Comparison of ENCODE assay signal across 7 mouse cellular contexts in genomic region chr8:105289805-105290460, GRCm38 (mm10). TPM values are rescaled to one million over a fixed set of nuclear protein-coding genes. Genes with fewer than 3 reads are reported as not detected.
DNase-seq lines count a peak whose midpoint lies in the region; ATAC-seq and TF ChIP-seq lines count a peak whose summit lies in the region.

Gene 4931428F04Rik, minus strand, starts transcription at chr8:105289864.

- WGBS in heart, postnatal 0 days, result 2% methylated on average over 42 of the region's 43 CpGs
- 16% methylated on average over 30 of the region's 43 CpGs for WGBS in macrophage (ENCODE audit: missing documents)
- WGBS in small intestine, adult 2 months, result 3% methylated on average over 43 of the region's 43 CpGs

- no peaks in the 10 kb centered on the region for H3K9me3 ChIP-seq in heart, postnatal 0 days (replicated peaks; ENCODE audit: control insufficient read depth, low read length)

- H3K79me3 ChIP-seq in C2C12 (ENCODE audit: low read depth), result peaks cover 14% of the 10 kb centered on the region

- peak within 1 kb of the TSS; percentile 81 for H3K4me2 ChIP-seq in heart, postnatal 0 days (ENCODE audit: low read depth, low read length)

- H3K79me2 ChIP-seq in C2C12 (ENCODE audit: control insufficient read depth, insufficient read depth) (peaks cover 30% of the 10 kb centered on the region), macrophage (ENCODE audit: inconsistent target) (no peaks in the 10 kb centered on the region)

- peaks cover 12% of the 10 kb centered on the region for H3K4me1 ChIP-seq in heart, postnatal 0 days (ENCODE audit: control insufficient read depth, insufficient read depth)
- H3K4me1 ChIP-seq in small intestine, adult 2 months (ENCODE audit: control insufficient read depth, insufficient read depth, insufficient read length, low read length), result peaks cover 12% of the 10 kb centered on the region

- no peak for TF ChIP-seq EP300 in heart, postnatal 0 days (IDR thresholded peaks at IDR 0.05; ENCODE audit: low read depth)

- peak; percentile 94 for TF ChIP-seq CTCF in C2C12 (IDR thresholded peaks at IDR 0.05; ENCODE audit: control insufficient read depth, insufficient read depth, insufficient read length)
- peak; percentile 58 for TF ChIP-seq CTCF in heart, postnatal 0 days (IDR thresholded peaks at IDR 0.05; ENCODE audit: low read depth)
- 0 out of 2 replicates have a peak, but pooled peaks have one; percentile 31 for TF ChIP-seq CTCF in small intestine, adult 2 months (IDR thresholded peaks at IDR 0.05; ENCODE audit: extremely low read depth, insufficient read length, insufficient replicate concordance, low read depth, low read length)

- peak; percentile 88 for DNase-seq in ES-CJ7 (ENCODE audit: low read depth, low spot score)
- DNase-seq in heart, postnatal 0 days (ENCODE audit: low spot score), result no peak
- peak in 1 of 2 experiments; percentile 46 for DNase-seq in layer of hippocampus, postnatal 36 days

- TF ChIP-seq POLR2A in small intestine, adult 2 months (IDR thresholded peaks at IDR 0.05; ENCODE audit: low read depth, low read length), result no peak

- H3K4me3 ChIP-seq in C2C12 (ENCODE audit: insufficient read depth, poor library complexity, severe bottlenecking) (peak within 1 kb of the TSS; percentile 39), macrophage (ENCODE audit: inconsistent target) (peak within 1 kb of the TSS; percentile 43)
- H3K4me3 ChIP-seq in heart, postnatal 0 days (ENCODE audit: low read depth, low read length), result peak within 1 kb of the TSS; percentile 57
- H3K4me3 ChIP-seq in small intestine, adult 2 months (ENCODE audit: low read depth, low read length), result peak within 1 kb of the TSS; percentile 75

- no peaks in the 10 kb centered on the region for H3K27me3 ChIP-seq in C2C12 (ENCODE audit: control insufficient read depth, insufficient read depth, insufficient read length)
- 0 out of 2 replicates have a peak, but pooled peaks cover 4% of the 10 kb centered on the region for H3K27me3 ChIP-seq in heart, postnatal 0 days (ENCODE audit: control insufficient read depth, insufficient read depth, low read length)
- H3K27me3 ChIP-seq in small intestine, adult 2 months (ENCODE audit: control insufficient read depth, insufficient read depth, low read length), result no peaks in the 10 kb centered on the region; the same call in 1 of the 2 replicates

- H3K36me3 ChIP-seq in C2C12 (ENCODE audit: control insufficient read depth, insufficient read depth) (peaks cover 5% of the 10 kb centered on the region), macrophage (ENCODE audit: inconsistent target) (no peaks in the 10 kb centered on the region)
- H3K36me3 ChIP-seq in heart, postnatal 0 days (replicated peaks; ENCODE audit: control insufficient read depth, insufficient read depth, low read length), result no peaks in the 10 kb centered on the region
- no peaks in the 10 kb centered on the region for H3K36me3 ChIP-seq in small intestine, adult 2 months (ENCODE audit: control insufficient read depth, insufficient read depth, low read length)

- peak; percentile 13 for ATAC-seq in common myeloid progenitor, adult 5-6 weeks (replicated peaks; ENCODE audit: low read depth, poor library complexity, severe bottlenecking)
- peak; percentile 18; the same call in 1 of the 2 replicates for ATAC-seq in heart, postnatal 0 days (ENCODE audit: insufficient read depth, low read depth)

- no peak within 1 kb of the TSS; the same call in 1 of the 2 replicates for H3K9ac ChIP-seq in heart, postnatal 0 days (replicated peaks; ENCODE audit: low read depth, low read length)

- peak within 1 kb of the TSS; percentile 63 for H3ac ChIP-seq in C2C12 (ENCODE audit: control insufficient read depth, insufficient read length, low read depth)

- H3K27ac ChIP-seq in heart, postnatal 0 days (ENCODE audit: low read depth), result peak within 1 kb of the TSS; percentile 69
- peak within 1 kb of the TSS; percentile 32; the same call in 1 of the 2 replicates for H3K27ac ChIP-seq in macrophage
- peak within 1 kb of the TSS; percentile 23; the same call in 1 of the 2 replicates for H3K27ac ChIP-seq in small intestine, adult 2 months (ENCODE audit: insufficient read depth, low read depth, low read length)

TF ChIP-seq in C2C12, 6 proteins besides CTCF, POLR2A, EP300 and RAD21:
- peak; percentile 83 for TF ChIP-seq MAX (IDR thresholded peaks at IDR 0.05)
- TF ChIP-seq USF1 (IDR thresholded peaks at IDR 0.05; ENCODE audit: low read depth), result no peak

RNA-seq across cellular contexts. Expression of gene 4931428F04Rik, which starts in this region (rescaled TPM):
- polyA plus RNA-seq in C2C12 (2012; fragmentation: generic; extraction: Trizol) (6.0 TPM), macrophage (2018) (0.79 to 3.9 TPM (median 1.5 TPM) in 3 replicates)
- total RNA-seq in common myeloid progenitor, adult 5-6 weeks (2017), result 2.9 and 6.7 TPM in 2 replicates
- total RNA-seq in heart, postnatal 0 days (2014; rRNA removed; ENCODE audit: low replicate concordance), result 0.43 and 3.5 TPM in 2 replicates
- 3.3 and 3.5 TPM in 2 replicates for polyA plus RNA-seq in heart, postnatal 0 days (2015; fragmentation: Nextera tagmentation; extraction: Ambion mirVana)
- total RNA-seq in layer of hippocampus, postnatal 36 days (2021), result 10 to 100 TPM; 20.5 to 23.4 TPM
- 1 to 10 TPM in 25 of 26 experiments, under 1 TPM in 1; 0.88 to 6.8 (median 5.0) TPM for total RNA-seq in macrophage (2018; cell fraction: chromatin; rRNA removed)
- total RNA-seq in macrophage (2018; cell fraction: cytosol; rRNA removed), result 1 to 10 TPM; 1.3 to 2.3 (median 1.7) TPM
- 1 to 10 TPM; 2.1 to 9.4 (median 4.1) TPM for total RNA-seq in macrophage (2018; cell fraction: nucleus; rRNA removed)
- 1.6 and 2.6 TPM in 2 replicates for polyA plus RNA-seq in small intestine, adult 2 months (2012; rRNA removed)

Comparison
In these comparisons a context has a peak if more than half of its experiments do, and no peak if none do; other contexts are left out.
1. CTCF ChIP-seq: peak in every context shown above with its lines; median percentile 94 in C2C12; 58 in heart, postnatal 0 days; 31 in small intestine, adult 2 months.